14 mouse cellular contexts compared by ENCODE assay signal in the genomic region with DNA sequence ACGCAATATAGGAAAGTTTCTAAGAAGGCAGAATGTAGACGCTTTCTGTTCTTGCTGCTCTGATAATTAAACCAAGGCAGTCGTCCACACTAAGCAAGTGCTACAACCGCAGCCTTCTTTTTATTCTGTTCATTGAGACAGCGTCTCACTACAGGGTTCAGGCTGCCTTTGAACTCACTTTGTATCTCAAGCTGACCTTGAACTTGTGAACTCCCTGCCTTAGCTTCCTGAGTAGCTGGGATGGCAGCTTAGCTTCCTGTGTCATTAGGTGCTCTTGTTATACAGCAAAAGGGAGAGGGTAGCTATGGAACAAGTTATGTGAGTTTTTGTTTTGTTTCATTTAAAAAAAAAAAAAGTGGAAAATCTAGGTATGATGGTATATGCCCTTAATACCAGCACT.
"Had no signal": no experiment of that assay in that cellular context is flagged by ENCODE, and none has a peak within 500 bp of the region (broad histone marks: within the 10 kb centered on the region; RNA-seq: fewer than 3 reads in every experiment).

No protein-coding gene starts in this region.

- DNase-seq: cerebellum, adult 9-11 months; cerebellum, postnatal 10 days; cerebellum, postnatal 14 days; cerebellum, postnatal 25 days; cerebellum, postnatal 36 days; embryo, embryonic 11 days; forebrain, postnatal 0 days; gastrocnemius, adult 2 months; gastrocnemius, postnatal 10 days; gastrocnemius, postnatal 14 days; gastrocnemius, postnatal 25 days; gastrocnemius, postnatal 36 days; heart, adult 18-20 months; heart, adult 2 months had no signal
